Mouse (Mus musculus): ENCODE measurements around the gene Filip1l. TPM values are rescaled to one million over a fixed set of nuclear protein-coding genes. Genes with fewer than 3 reads are reported as not detected.

The Filip1l gene
- polyA plus RNA-seq, 1 experiment from 2014 or later = 56.2 TPM

- Histone ChIP-seq H3K4me1 (ENCODE audit: control insufficient read depth, insufficient read depth, low read length) (peaks cover 15% of the 10 kb centered on the region), H3K9me3 (replicated peaks; ENCODE audit: control insufficient read depth, low read length) (no peaks in the 10 kb centered on the region), H3K36me3 (ENCODE audit: control insufficient read depth, insufficient read depth, low read length) (no peaks in the 10 kb centered on the region), H3K27me3 (ENCODE audit: control insufficient read depth, insufficient read depth, low read length) (no peaks in the 10 kb centered on the region), H3K4me2 (ENCODE audit: low read depth, low read length) (no peak overlapping the region), H3K4me3 (replicated peaks; ENCODE audit: low read length) (no peak overlapping the region), H3K27ac (ENCODE audit: low read length) (no peak overlapping the region), H3K9ac (ENCODE audit: low read length) (no peak overlapping the region)
- 82% methylated on average over 3 of the region's 3 CpGs for WGBS
- no peak for ATAC-seq (ENCODE audit: insufficient read depth, low FRiP score)
Measured at GRCm38 (mm10) chr16:57431294-57431693, 78.4 kb downstream of the Filip1l start.

GRCm38 (mm10) chr16:57433173-57433572 lies 80.3 kb downstream of the Filip1l start:
- ATAC-seq (ENCODE audit: insufficient read depth, low FRiP score) = peak; percentile 48; the same call in 1 of the 2 replicates
- no peak overlapping the region for H3K4me3 ChIP-seq (replicated peaks; ENCODE audit: low read length)
- no peaks in the 10 kb centered on the region for H3K27me3 ChIP-seq (ENCODE audit: control insufficient read depth, insufficient read depth, low read length)
- H3K4me2 ChIP-seq (ENCODE audit: low read depth, low read length) = no peak overlapping the region
- no peaks in the 10 kb centered on the region for H3K9me3 ChIP-seq (replicated peaks; ENCODE audit: control insufficient read depth, low read length)
- 53% methylated on average over 4 of the region's 4 CpGs for WGBS
- no peak overlapping the region for H3K9ac ChIP-seq (ENCODE audit: low read length)
- H3K27ac ChIP-seq (ENCODE audit: low read length) = no peak overlapping the region
- H3K36me3 ChIP-seq (ENCODE audit: control insufficient read depth, insufficient read depth, low read length) = no peaks in the 10 kb centered on the region
- H3K4me1 ChIP-seq (ENCODE audit: control insufficient read depth, insufficient read depth, low read length) = peaks cover 7% of the 10 kb centered on the region; the same call in 1 of the 2 replicates

- Histone ChIP-seq H3K9me3 (replicated peaks; ENCODE audit: control insufficient read depth, low read length) (no peaks in the 10 kb centered on the region), H3K36me3 (ENCODE audit: control insufficient read depth, insufficient read depth, low read length) (no peaks in the 10 kb centered on the region), H3K4me3 (replicated peaks; ENCODE audit: low read length) (no peak overlapping the region), H3K27me3 (ENCODE audit: control insufficient read depth, insufficient read depth, low read length) (no peaks in the 10 kb centered on the region), H3K4me1 (ENCODE audit: control insufficient read depth, insufficient read depth, low read length) (peaks cover 5% of the 10 kb centered on the region; the same call in 1 of the 2 replicates), H3K9ac (ENCODE audit: low read length) (no peak overlapping the region), H3K4me2 (ENCODE audit: low read depth, low read length) (no peak overlapping the region), H3K27ac (ENCODE audit: low read length) (no peak overlapping the region)
- ATAC-seq (ENCODE audit: insufficient read depth, low FRiP score) = no peak
- WGBS = 70% methylated on average over 6 of the region's 6 CpGs
Measured at GRCm38 (mm10) chr16:57433671-57434070, 80.8 kb downstream of the Filip1l start.

GRCm38 (mm10) chr16:57434640-57435039 lies 81.7 kb downstream of the Filip1l start:
- Histone ChIP-seq H3K9me3 (replicated peaks; ENCODE audit: control insufficient read depth, low read length) (no peaks in the 10 kb centered on the region), H3K4me3 (replicated peaks; ENCODE audit: low read length) (no peak overlapping the region), H3K4me2 (ENCODE audit: low read depth, low read length) (no peak overlapping the region), H3K36me3 (ENCODE audit: control insufficient read depth, insufficient read depth, low read length) (no peaks in the 10 kb centered on the region), H3K9ac (ENCODE audit: low read length) (no peak overlapping the region), H3K27ac (ENCODE audit: low read length) (no peak overlapping the region), H3K27me3 (ENCODE audit: control insufficient read depth, insufficient read depth, low read length) (no peaks in the 10 kb centered on the region), H3K4me1 (ENCODE audit: control insufficient read depth, insufficient read depth, low read length) (peaks cover 3% of the 10 kb centered on the region; the same call in 1 of the 2 replicates)
- 64% methylated on average over 3 of the region's 3 CpGs for WGBS
- ATAC-seq (ENCODE audit: insufficient read depth, low FRiP score) = no peak

GRCm38 (mm10) chr16:57437523-57438287 lies 84.8 kb downstream of the Filip1l start:
- Histone ChIP-seq H3K27ac (ENCODE audit: low read length) (peak overlapping the region; percentile 75), H3K9ac (ENCODE audit: low read length) (no peak overlapping the region), H3K9me3 (replicated peaks; ENCODE audit: control insufficient read depth, low read length) (no peaks in the 10 kb centered on the region), H3K4me2 (ENCODE audit: low read depth, low read length) (no peak overlapping the region), H3K4me3 (replicated peaks; ENCODE audit: low read length) (no peak overlapping the region), H3K27me3 (ENCODE audit: control insufficient read depth, insufficient read depth, low read length) (no peaks in the 10 kb centered on the region), H3K36me3 (ENCODE audit: control insufficient read depth, insufficient read depth, low read length) (no peaks in the 10 kb centered on the region), H3K4me1 (ENCODE audit: control insufficient read depth, insufficient read depth, low read length) (peaks cover 3% of the 10 kb centered on the region; the same call in 1 of the 2 replicates)
- ATAC-seq (ENCODE audit: insufficient read depth, low FRiP score) = no peak
- 56% methylated on average over 11 of the region's 11 CpGs for WGBS

GRCm38 (mm10) chr16:57438288-57438685 lies 85.4 kb downstream of the Filip1l start:
- H3K4me2 ChIP-seq (ENCODE audit: low read depth, low read length) = no peak overlapping the region
- H3K27me3 ChIP-seq (ENCODE audit: control insufficient read depth, insufficient read depth, low read length) = no peaks in the 10 kb centered on the region
- no peak overlapping the region for H3K4me3 ChIP-seq (replicated peaks; ENCODE audit: low read length)
- no peaks in the 10 kb centered on the region for H3K36me3 ChIP-seq (ENCODE audit: control insufficient read depth, insufficient read depth, low read length)
- H3K9ac ChIP-seq (ENCODE audit: low read length) = no peak overlapping the region
- 46% methylated on average over 5 of the region's 5 CpGs for WGBS
- ATAC-seq (ENCODE audit: insufficient read depth, low FRiP score) = no peak
- H3K27ac ChIP-seq (ENCODE audit: low read length) = peak overlapping the region; percentile 22
- H3K4me1 ChIP-seq (ENCODE audit: control insufficient read depth, insufficient read depth, low read length) = peaks cover 3% of the 10 kb centered on the region; the same call in 1 of the 2 replicates
- no peaks in the 10 kb centered on the region for H3K9me3 ChIP-seq (replicated peaks; ENCODE audit: control insufficient read depth, low read length)

- H3K4me3 ChIP-seq (replicated peaks; ENCODE audit: low read length) = no peak overlapping the region
Measured at GRCm38 (mm10) chr16:57439206-57439605, 86.3 kb downstream of the Filip1l start.

GRCm38 (mm10) chr16:57440706-57441437 lies 88.0 kb downstream of the Filip1l start:
- Histone ChIP-seq H3K36me3 (ENCODE audit: control insufficient read depth, insufficient read depth, low read length) (no peaks in the 10 kb centered on the region), H3K4me2 (ENCODE audit: low read depth, low read length) (no peak overlapping the region), H3K9me3 (replicated peaks; ENCODE audit: control insufficient read depth, low read length) (no peaks in the 10 kb centered on the region), H3K9ac (ENCODE audit: low read length) (no peak overlapping the region), H3K27ac (ENCODE audit: low read length) (no peak overlapping the region), H3K4me1 (ENCODE audit: control insufficient read depth, insufficient read depth, low read length) (peaks cover 3% of the 10 kb centered on the region; the same call in 1 of the 2 replicates), H3K4me3 (replicated peaks; ENCODE audit: low read length) (no peak overlapping the region), H3K27me3 (ENCODE audit: control insufficient read depth, insufficient read depth, low read length) (no peaks in the 10 kb centered on the region)
- WGBS = 81% methylated on average over 10 of the region's 10 CpGs
- ATAC-seq (ENCODE audit: insufficient read depth, low FRiP score) = no peak

More at GRCm38 (mm10) chr16:57439206-57439605, 86.3 kb downstream of the Filip1l start:
- no peaks in the 10 kb centered on the region for H3K27me3 ChIP-seq (ENCODE audit: control insufficient read depth, insufficient read depth, low read length)
- H3K9me3 ChIP-seq (replicated peaks; ENCODE audit: control insufficient read depth, low read length) = no peaks in the 10 kb centered on the region
- no peaks in the 10 kb centered on the region for H3K36me3 ChIP-seq (ENCODE audit: control insufficient read depth, insufficient read depth, low read length)
- peaks cover 3% of the 10 kb centered on the region; the same call in 1 of the 2 replicates for H3K4me1 ChIP-seq (ENCODE audit: control insufficient read depth, insufficient read depth, low read length)
- no peak overlapping the region for H3K4me2 ChIP-seq (ENCODE audit: low read depth, low read length)
- peak overlapping the region; percentile 8; the same call in 1 of the 2 replicates for H3K9ac ChIP-seq (ENCODE audit: low read length)
- WGBS = 76% methylated on average over 11 of the region's 11 CpGs
- H3K27ac ChIP-seq (ENCODE audit: low read length) = peak overlapping the region; percentile 22; the same call in 1 of the 2 replicates
- no peak for ATAC-seq (ENCODE audit: insufficient read depth, low FRiP score)

Measured in stomach, embryonic 16.5 days (tissue).